ENCODE assay signal across 12 mouse cellular contexts in genomic region chr6:94021239-94021962, GRCm38 (mm10).
"Had no signal": no experiment of that assay in that cellular context is flagged by ENCODE, and none has a peak within 500 bp of the region (broad histone marks: within the 10 kb centered on the region; RNA-seq: fewer than 3 reads in every experiment).

No protein-coding gene starts in this region.

- ATAC-seq: intestine, postnatal 0 days; liver, embryonic 12.5 days had no signal

- DNase-seq: kidney, adult 2 months; kidney, postnatal 25 days; liver; lung, embryonic 14.5 days; right cerebral cortex, adult 18-20 months; right cerebral cortex, postnatal 14 days; right cerebral cortex, postnatal 4 days; thymus, adult 2 months; thymus, postnatal 14 days; thymus, postnatal 4 days had no signal
